Mouse (Mus musculus) forebrain, embryonic 12.5 days (tissue): ENCODE measurements at regions not wholly inside any gene's neighbourhood (a gene's known extent, or its start where the extent isn't known, plus 50 kb on each side); places are given as distances from the start of the nearest gene placed in this dataset.
A peak's percentile ranks its signal among the peaks of the same experiment; 100 is the strongest.

Source experiments
- ATAC-seq: fragments of 200-750 bp; cut with Nextera tagmentation; 2 replicates; pipeline ENCODE4 v1.8.0; 2017; ENCODE audit warnings: moderate TSS enrichment; ENCODE audit not compliant: low FRiP score
- H3K27ac ChIP-seq: fragments of 300-500 bp; sonication (generic); 2 replicates; pipeline ENCODE4 v1.5.1; 2016; ENCODE audit warnings: mild to moderate bottlenecking
- H3K27me3 ChIP-seq: fragments of 300-500 bp; sonication (generic); 2 replicates; pipeline ENCODE4 v1.6.1; 2016; ENCODE audit warnings: mild to moderate bottlenecking
- H3K36me3 ChIP-seq: fragments of 300-500 bp; sonication (generic); replicated peaks from 2 replicates; pipeline ENCODE4 v1.6.1; 2016; ENCODE audit warnings: mild to moderate bottlenecking
- H3K4me1 ChIP-seq: fragments of 300-500 bp; sonication (generic); 2 replicates; pipeline ENCODE4 v1.6.1; 2016
- H3K4me2 ChIP-seq: fragments of 300-500 bp; sonication (generic); 2 replicates; pipeline ENCODE4 v1.6.1; 2016; ENCODE audit warnings: mild to moderate bottlenecking, moderate library complexity
- H3K4me3 ChIP-seq: fragments of 300-500 bp; sonication (generic); replicated peaks from 2 replicates; pipeline ENCODE4 v1.5.1; 2016; ENCODE audit warnings: mild to moderate bottlenecking
- H3K9ac ChIP-seq: fragments of 300-500 bp; sonication (generic); 2 replicates; pipeline ENCODE4 v1.6.1; 2016; ENCODE audit warnings: mild to moderate bottlenecking
- H3K9me3 ChIP-seq: fragments of 300-500 bp; sonication (generic); 2 replicates; pipeline ENCODE4 v1.6.1; 2016
- WGBS: fragments of 180-500 bp; shearing (Covaris S2); methylation state at CpG from one replicate; pipeline ENCODE4 v1.1.7; 2016; 5-methylcytosine and 5-hydroxymethylcytosine counted together

- no peak overlapping the region for H3K9ac ChIP-seq
- H3K9me3 ChIP-seq = no peaks in the 10 kb centered on the region
- no peak overlapping the region for H3K4me3 ChIP-seq
- H3K4me1 ChIP-seq = no peaks in the 10 kb centered on the region
- no peaks in the 10 kb centered on the region for H3K27me3 ChIP-seq
- no peak for ATAC-seq
- no peak overlapping the region for H3K27ac ChIP-seq
- no peaks in the 10 kb centered on the region for H3K36me3 ChIP-seq
- H3K4me2 ChIP-seq = no peak overlapping the region
Observed at GRCm38 (mm10) chr5:46578540-46579173, 721.2 kb upstream of the Lcorl start.

- Histone ChIP-seq H3K27me3 (no peaks in the 10 kb centered on the region), H3K9ac (no peak overlapping the region), H3K9me3 (no peaks in the 10 kb centered on the region), H3K27ac (no peak overlapping the region), H3K4me3 (no peak overlapping the region), H3K4me1 (no peaks in the 10 kb centered on the region), H3K4me2 (no peak overlapping the region), H3K36me3 (no peaks in the 10 kb centered on the region)
- WGBS = 64% methylated on average over 1 of the region's 1 CpGs
- no peak for ATAC-seq
Observed at GRCm38 (mm10) chr5:46573869-46574268, 716.5 kb upstream of the Lcorl start.

- no peak overlapping the region for H3K27ac ChIP-seq
- no peaks in the 10 kb centered on the region for H3K27me3 ChIP-seq
- no peaks in the 10 kb centered on the region for H3K4me1 ChIP-seq
- no peak overlapping the region for H3K4me3 ChIP-seq
- H3K9me3 ChIP-seq = no peaks in the 10 kb centered on the region
- H3K9ac ChIP-seq = no peak overlapping the region
- H3K4me2 ChIP-seq = no peak overlapping the region
- whole genome bisulfite sequencing = 86% methylated on average over 7 of the region's 7 CpGs
- H3K36me3 ChIP-seq = no peaks in the 10 kb centered on the region
- no peak for ATAC-seq
Observed at GRCm38 (mm10) chr5:46573280-46573670, 715.9 kb upstream of the Lcorl start.

GRCm38 (mm10) chr5:46556691-46557265 is 699.4 kb upstream of the Lcorl start:
- no peak overlapping the region for H3K4me2 ChIP-seq
- WGBS = 89% methylated on average over 3 of the region's 3 CpGs
- H3K4me1 ChIP-seq = no peaks in the 10 kb centered on the region
- no peaks in the 10 kb centered on the region for H3K36me3 ChIP-seq
- no peak overlapping the region for H3K27ac ChIP-seq
- no peak overlapping the region for H3K9ac ChIP-seq
- H3K4me3 ChIP-seq = no peak overlapping the region
- H3K27me3 ChIP-seq = no peaks in the 10 kb centered on the region
- ATAC-seq = no peak
- no peaks in the 10 kb centered on the region for H3K9me3 ChIP-seq

GRCm38 (mm10) chr5:46541333-46542324 is 684.2 kb upstream of the Lcorl start:
- H3K9ac ChIP-seq = no peak overlapping the region
- no peak overlapping the region for H3K27ac ChIP-seq

More at GRCm38 (mm10) chr5:46541333-46542324, 684.2 kb upstream of the Lcorl start:
- peak; percentile 80; the same call in 1 of the 2 replicates for ATAC-seq
- Histone ChIP-seq H3K4me3 (no peak overlapping the region), H3K27me3 (no peaks in the 10 kb centered on the region), H3K4me1 (no peaks in the 10 kb centered on the region; the same call in 1 of the 2 replicates), H3K9me3 (no peaks in the 10 kb centered on the region), H3K36me3 (no peaks in the 10 kb centered on the region), H3K4me2 (no peak overlapping the region)
- WGBS = 19% methylated on average over 9 of the region's 9 CpGs
